Mouse (Mus musculus) right cerebral cortex, postnatal 14 days (tissue): ENCODE results near the gene Defb5.
"Not testable (repeated sequence)": the region's sequence is repeated elsewhere in the genome, so short reads cannot be mapped to it uniquely, and the experiment has no call there.

Source experiments
- DNase-seq: peaks from one replicate; pipeline ENCODE4 v3.0.0; 2022

The Defb5 gene

DNA sequence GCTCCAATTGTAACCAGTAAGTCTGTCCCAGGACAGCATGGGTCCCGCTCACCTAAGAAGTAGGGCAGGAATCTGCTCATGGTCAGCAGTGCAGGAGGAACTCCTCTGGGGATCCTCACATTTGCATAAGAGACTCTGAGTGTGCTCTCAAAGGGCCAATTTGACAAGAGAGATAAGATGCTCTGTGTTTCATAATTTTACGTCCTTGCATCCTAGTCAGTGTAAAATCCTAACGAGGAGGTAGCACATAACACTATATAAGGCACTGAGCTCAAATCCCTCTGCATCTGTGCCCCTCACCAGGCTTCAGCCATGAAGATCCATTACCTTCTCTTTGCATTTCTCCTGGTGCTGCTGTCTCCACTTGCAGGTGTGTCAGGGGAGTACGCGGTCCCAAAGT is at the start of gene Defb5:
TSS of gene Defb5 (plus strand) at position 301 of the 400 bp plus-strand sequence.
- no peak for DNase-seq

DNA sequence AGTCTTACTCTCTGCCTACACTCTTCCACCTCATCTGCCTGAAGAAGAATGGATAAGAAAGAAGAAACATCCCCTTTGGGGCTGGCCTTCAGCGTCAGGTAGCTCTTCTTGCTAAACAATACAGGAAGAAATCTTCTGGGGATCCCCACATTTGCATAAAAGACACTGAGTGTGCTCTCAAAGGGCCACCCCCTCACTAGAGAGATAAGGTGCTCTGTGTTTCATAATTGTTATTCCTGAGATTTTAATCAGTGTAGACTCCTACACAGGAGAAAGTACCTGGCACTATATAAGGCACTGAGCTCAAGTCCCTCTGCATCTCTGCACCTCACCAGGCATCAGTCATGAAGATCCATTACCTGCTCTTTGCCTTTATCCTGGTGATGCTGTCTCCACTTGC is 22.2 kb upstream of the Defb5 start, which contains the start of gene Defb6:
TSS of gene Defb6 (plus strand) at position 318 of the 400 bp plus-strand sequence.
- DNase-seq = no peak

DNA sequence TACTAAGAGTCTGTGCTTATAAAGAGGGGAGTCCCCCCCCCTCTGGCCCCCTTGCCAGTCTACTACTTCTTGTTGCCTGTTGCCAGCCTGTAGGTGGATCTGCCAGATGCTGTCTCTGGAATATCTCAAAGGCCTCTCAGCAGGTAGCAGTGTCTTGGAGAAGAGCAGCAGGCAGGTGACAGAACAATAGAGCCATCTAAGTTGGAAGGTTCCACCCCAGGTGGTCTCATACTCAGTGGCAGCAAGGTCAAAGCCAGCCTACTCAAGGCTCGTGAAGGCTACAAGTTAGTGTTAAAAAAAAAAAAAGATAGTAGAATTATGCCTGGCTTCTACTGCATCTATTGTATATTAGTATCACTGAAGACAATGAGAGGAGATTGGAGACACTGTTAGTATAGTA is 9.3 kb upstream of the Defb5 start:
- no peak for DNase-seq

DNA sequence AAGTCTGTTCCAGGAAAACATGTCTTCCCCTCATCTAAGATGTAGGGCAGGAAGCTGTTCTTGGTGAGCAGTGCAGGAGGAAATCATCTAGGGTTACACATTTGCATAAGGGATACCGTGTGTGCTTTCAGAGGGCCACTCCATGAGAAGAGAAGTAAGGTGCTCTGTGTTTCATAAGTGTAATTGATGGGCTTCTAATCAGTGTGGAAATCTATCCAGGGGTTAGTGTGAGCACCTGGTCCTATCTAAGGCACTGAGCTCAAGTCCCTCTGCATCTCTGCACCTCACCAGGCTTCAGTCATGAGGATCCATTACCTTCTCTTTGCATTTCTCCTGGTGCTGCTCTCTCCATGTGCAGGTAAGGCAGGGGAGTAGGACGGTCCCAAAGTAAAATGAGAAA is 7.8 kb upstream of the Defb5 start, which contains the start of gene Defb46:
TSS of gene Defb46 (plus strand) at position 301 of the 400 bp plus-strand sequence.
- no peak for DNase-seq

DNA sequence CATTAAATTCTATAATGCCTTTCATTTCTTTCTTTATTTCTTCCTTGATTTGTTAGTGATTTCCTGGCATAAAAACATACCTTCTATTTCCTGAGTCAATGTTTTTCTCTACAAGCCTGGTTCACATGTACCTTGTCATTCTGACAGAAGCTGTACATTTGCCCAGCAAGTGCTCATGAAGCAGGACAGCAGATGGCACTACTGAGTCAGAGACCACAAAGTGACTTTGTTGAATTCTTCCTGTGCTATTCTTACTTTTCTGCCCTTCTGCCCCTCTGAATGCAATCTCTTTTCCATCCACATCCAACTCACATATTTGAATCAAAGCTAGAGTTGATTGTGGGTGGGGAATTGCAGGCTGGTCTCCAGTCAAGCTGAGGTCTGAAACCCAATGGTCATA is 10.8 kb downstream of the Defb5 start:
- no peak for DNase-seq

DNA sequence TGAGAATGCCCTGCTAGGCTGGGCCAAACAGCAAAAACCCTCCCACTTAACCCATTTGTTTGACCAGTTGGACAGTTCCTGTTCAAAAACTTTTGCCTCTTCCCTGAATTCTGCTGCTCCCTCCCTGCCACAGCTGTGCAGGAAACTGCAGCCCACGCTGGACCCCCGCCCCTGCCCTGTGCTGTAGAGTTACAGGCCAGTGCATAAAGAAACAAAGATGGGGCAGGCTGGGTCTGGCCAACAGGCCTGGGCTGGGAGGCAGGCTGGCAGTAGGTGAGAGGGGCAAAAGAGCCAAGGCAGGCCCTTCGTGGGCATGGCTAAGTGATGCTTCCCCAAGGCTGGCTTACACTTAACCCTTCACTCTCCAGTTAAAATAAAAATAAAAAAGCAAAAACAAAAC is 12.3 kb downstream of the Defb5 start:
- no peak for DNase-seq

DNA sequence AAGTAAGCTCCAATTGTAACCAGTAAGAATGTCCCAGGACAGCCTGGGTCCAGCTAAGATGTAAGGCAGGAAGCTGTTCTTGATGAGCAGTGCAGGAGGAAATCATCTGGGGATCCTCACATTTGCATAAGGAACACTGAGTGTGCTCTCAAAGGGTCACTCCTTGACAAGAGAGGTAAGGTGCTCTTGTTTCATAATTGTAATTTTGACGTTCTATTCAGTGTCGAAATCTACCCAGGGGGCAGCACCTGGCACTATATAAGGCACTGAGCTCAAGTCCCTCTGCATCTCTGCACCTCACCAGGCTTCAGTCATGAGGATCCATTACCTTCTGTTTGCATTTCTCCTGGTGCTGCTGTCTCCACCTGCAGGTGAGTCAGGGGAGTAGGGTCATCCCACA is 45.7 kb downstream of the Defb5 start, which contains the start of gene Defb3:
TSS of gene Defb3 (plus strand) at position 301 of the 400 bp plus-strand sequence.
- not testable (repeated sequence) for DNase-seq

DNA sequence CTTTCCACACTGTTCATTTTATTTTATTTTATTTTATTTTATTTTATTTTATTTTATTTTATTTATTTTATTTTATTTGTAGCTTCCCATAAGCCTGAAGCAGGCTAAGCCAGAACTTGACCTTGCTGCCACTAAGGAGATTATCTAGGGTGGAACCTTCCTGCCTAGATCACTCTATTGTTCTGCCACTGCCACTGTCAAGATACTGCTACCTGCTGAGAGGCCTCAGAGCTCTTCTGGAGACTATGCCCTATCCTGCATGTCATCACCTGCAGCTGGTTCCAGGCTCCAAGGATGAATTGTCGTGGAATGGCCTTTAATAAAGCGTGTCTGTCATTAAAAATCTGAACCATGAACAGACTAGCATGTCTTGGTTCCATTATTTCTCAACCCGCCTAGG is 51.0 kb downstream of the Defb5 start:
- not testable (repeated sequence) for DNase-seq
